Mouse (Mus musculus) embryonic facial prominence, embryonic 13.5 days (tissue): ENCODE data around the gene Ms4a6c. TPM values are rescaled to one million over a fixed set of nuclear protein-coding genes. Genes with fewer than 3 reads are reported as not detected.
"Not testable (repeated sequence)": the region's sequence is repeated elsewhere in the genome, so short reads cannot be mapped to it uniquely, and the experiment has no call there.

Experiments
- ATAC-seq: fragments of 200-750 bp; cut with Nextera tagmentation; 2 replicates; pipeline ENCODE4 v1.8.0; 2017; ENCODE audit warnings: low read depth; ENCODE audit not compliant: insufficient number of reproducible peaks, insufficient read depth, low FRiP score, low TSS enrichment
- H3K27ac ChIP-seq: fragments of 300-500 bp; sonication (generic); 2 replicates; pipeline ENCODE4 v1.5.1; 2015; ENCODE audit warnings: moderate library complexity, mild to moderate bottlenecking, inconsistent platforms
- H3K27me3 ChIP-seq: fragments of 300-500 bp; sonication (generic); 2 replicates; pipeline ENCODE4 v1.6.1; 2015; ENCODE audit warnings: mild to moderate bottlenecking, inconsistent platforms
- H3K36me3 ChIP-seq: fragments of 300-500 bp; sonication (generic); 2 replicates; pipeline ENCODE4 v1.6.1; 2015; ENCODE audit warnings: mild to moderate bottlenecking, inconsistent platforms
- H3K4me1 ChIP-seq: fragments of 300-500 bp; sonication (generic); 2 replicates; pipeline ENCODE4 v1.6.1; 2015; ENCODE audit warnings: inconsistent platforms
- H3K4me2 ChIP-seq: fragments of 300-500 bp; sonication (generic); 2 replicates; pipeline ENCODE4 v1.6.1; 2015; ENCODE audit warnings: moderate library complexity, mild to moderate bottlenecking, inconsistent platforms
- H3K4me3 ChIP-seq: fragments of 300-500 bp; sonication (generic); 2 replicates; pipeline ENCODE4 v1.5.1; 2015; ENCODE audit warnings: mild to moderate bottlenecking, inconsistent platforms
- H3K9ac ChIP-seq: fragments of 300-500 bp; sonication (generic); 2 replicates; pipeline ENCODE4 v1.6.1; 2015; ENCODE audit warnings: mild to moderate bottlenecking, inconsistent platforms
- H3K9me3 ChIP-seq: fragments of 300-500 bp; sonication (generic); 2 replicates; pipeline ENCODE4 v1.6.1; 2016; ENCODE audit warnings: inconsistent platforms
- WGBS: fragments of 180-500 bp; shearing (Covaris S2); methylation state at CpG from one replicate; pipeline ENCODE4 v1.1.7; 2015; ENCODE audit warnings: mixed read lengths; 5-methylcytosine and 5-hydroxymethylcytosine counted together
- polyA plus RNA-seq: library from polyadenylated mRNA; unstranded; fragments of >200 nt; fragmentation: Nextera tagmentation; extraction: Ambion mirVana; gene quantifications from 2 replicates; pipeline ENCODE4 v1.2.1, GENCODE M21; 2015

Gene Ms4a6c
- polyA plus RNA-seq, 1 experiment from 2014 or later: 5.4 TPM

- H3K4me2 ChIP-seq: no peak overlapping the region
- no peak overlapping the region for H3K4me3 ChIP-seq
- no peaks in the 10 kb centered on the region for H3K9me3 ChIP-seq
- H3K4me1 ChIP-seq: no peaks in the 10 kb centered on the region
- ATAC-seq: no peak
- WGBS: 73% methylated on average over 1 of the region's 1 CpGs
- H3K27me3 ChIP-seq: no peaks in the 10 kb centered on the region
- H3K36me3 ChIP-seq: no peaks in the 10 kb centered on the region
- no peak overlapping the region for H3K27ac ChIP-seq
- no peak overlapping the region for H3K9ac ChIP-seq
These were observed 35.7 kb downstream of the Ms4a6c start for GRCm38 (mm10) chr19:11504857-11505256.

GRCm38 (mm10) chr19:11513458-11513857, 44.3 kb downstream of the Ms4a6c start:
- no peaks in the 10 kb centered on the region for H3K4me1 ChIP-seq
- 50% methylated on average over 1 of the region's 1 CpGs for WGBS
- H3K27ac ChIP-seq: no peak overlapping the region
- H3K9ac ChIP-seq: no peak overlapping the region
- H3K27me3 ChIP-seq: no peaks in the 10 kb centered on the region
- ATAC-seq: no peak
- H3K36me3 ChIP-seq: no peaks in the 10 kb centered on the region
- no peaks in the 10 kb centered on the region for H3K9me3 ChIP-seq
- H3K4me3 ChIP-seq: no peak overlapping the region
- no peak overlapping the region for H3K4me2 ChIP-seq

- no peaks in the 10 kb centered on the region for H3K36me3 ChIP-seq
- H3K4me2 ChIP-seq: no peak within 1 kb of the TSS
- ATAC-seq: no peak
- no peaks in the 10 kb centered on the region for H3K27me3 ChIP-seq
- no peaks in the 10 kb centered on the region for H3K4me1 ChIP-seq
- H3K9me3 ChIP-seq: no peaks in the 10 kb centered on the region
- no peak within 1 kb of the TSS for H3K27ac ChIP-seq
- no peak within 1 kb of the TSS for H3K4me3 ChIP-seq
- no peak within 1 kb of the TSS for H3K9ac ChIP-seq
These were observed 47.1 kb downstream of the Ms4a6c start, which contains the start of gene Ms4a6b for GRCm38 (mm10) chr19:11516246-11516645. TSS of gene Ms4a6b (plus strand) at chr19:11516512.

GRCm38 (mm10) chr19:11516845-11517244, 47.7 kb downstream of the Ms4a6c start:
- H3K27me3 ChIP-seq: no peaks in the 10 kb centered on the region
- no peak overlapping the region for H3K9ac ChIP-seq
- H3K4me1 ChIP-seq: no peaks in the 10 kb centered on the region
- no peak overlapping the region for H3K27ac ChIP-seq
- ATAC-seq: no peak
- WGBS: 74% methylated on average over 4 of the region's 4 CpGs
- no peak overlapping the region for H3K4me3 ChIP-seq
- no peaks in the 10 kb centered on the region for H3K9me3 ChIP-seq
- H3K36me3 ChIP-seq: no peaks in the 10 kb centered on the region
- H3K4me2 ChIP-seq: no peak overlapping the region

- ATAC-seq, H3K4me3 ChIP-seq, H3K9me3 ChIP-seq, H3K27me3 ChIP-seq, H3K9ac ChIP-seq, H3K4me1 ChIP-seq, H3K36me3 ChIP-seq, H3K4me2 ChIP-seq, H3K27ac ChIP-seq: not testable (repeated sequence)
- WGBS: 46% methylated on average over 1 of the region's 1 CpGs
These were observed 48.2 kb downstream of the Ms4a6c start for GRCm38 (mm10) chr19:11517373-11517772.

GRCm38 (mm10) chr19:11518356-11518755, 49.2 kb downstream of the Ms4a6c start:
- not testable (repeated sequence) for H3K4me1 ChIP-seq, H3K27ac ChIP-seq
- WGBS: 86% methylated on average over 2 of the region's 2 CpGs

GRCm38 (mm10) chr19:11520146-11520545, 51.0 kb downstream of the Ms4a6c start:
- Histone ChIP-seq H3K4me3 (no peak overlapping the region), H3K27ac (no peak overlapping the region), H3K4me1 (no peaks in the 10 kb centered on the region), H3K9ac (no peak overlapping the region), H3K36me3 (no peaks in the 10 kb centered on the region), H3K27me3 (no peaks in the 10 kb centered on the region), H3K9me3 (no peaks in the 10 kb centered on the region), H3K4me2 (no peak overlapping the region)
- WGBS: 79% methylated on average over 3 of the region's 3 CpGs
- ATAC-seq: no peak

More at GRCm38 (mm10) chr19:11518356-11518755, 49.2 kb downstream of the Ms4a6c start:
- not testable (repeated sequence) for ATAC-seq, H3K9ac ChIP-seq, H3K4me3 ChIP-seq, H3K27me3 ChIP-seq, H3K36me3 ChIP-seq, H3K4me2 ChIP-seq, H3K9me3 ChIP-seq

Other genes with a start within 250 kb of the Ms4a6c start
- gene Ms4a12, start 236.9 kb upstream of the Ms4a6c start, polyA plus RNA-seq: not detected in 2 replicates
- gene Ms4a1, start 203.1 kb upstream of the Ms4a6c start, polyA plus RNA-seq: not detected in 2 replicates
- gene Ms4a5, start 185.5 kb upstream of the Ms4a6c start, polyA plus RNA-seq: not detected in 2 replicates
- not detected in 2 replicates for gene Ms4a14, start 154.9 kb upstream of the Ms4a6c start, polyA plus RNA-seq
- 3.2 and 3.5 TPM in 2 replicates for gene Ms4a7, start 133.2 kb upstream of the Ms4a6c start, polyA plus RNA-seq
- 3.2 and 4.6 TPM in 2 replicates for gene Ms4a4a, start 93.8 kb upstream of the Ms4a6c start, polyA plus RNA-seq
- 0.52 and 0.59 TPM in 2 replicates for gene Ms4a4c, start 64.6 kb upstream of the Ms4a6c start, polyA plus RNA-seq
- 0.13 TPM in 1 of 2 replicates, not detected in the other for gene Ms4a4b, start 25.8 kb upstream of the Ms4a6c start, polyA plus RNA-seq
- not detected in 2 replicates for gene Gm8369, start 16.6 kb downstream of the Ms4a6c start, polyA plus RNA-seq
- 5.8 TPM in 2 replicates for gene Ms4a6b, start 47.1 kb downstream of the Ms4a6c start, polyA plus RNA-seq
- 0.17 and 0.31 TPM in 2 replicates for gene Ms4a4d, start 67.4 kb downstream of the Ms4a6c start, polyA plus RNA-seq
- gene Ms4a6d, start 135.5 kb downstream of the Ms4a6c start, polyA plus RNA-seq: 2.8 and 4.0 TPM in 2 replicates
- gene Ms4a2, start 154.4 kb downstream of the Ms4a6c start, polyA plus RNA-seq: 0.32 and 0.49 TPM in 2 replicates
- gene Ms4a3, start 171.5 kb downstream of the Ms4a6c start, polyA plus RNA-seq: 0.28 TPM in 1 of 2 replicates, not detected in the other
- gene Oosp2, start 191.2 kb downstream of the Ms4a6c start, polyA plus RNA-seq: not detected in 2 replicates
- not detected in 2 replicates for gene Oosp1, start 221.8 kb downstream of the Ms4a6c start, polyA plus RNA-seq
- gene Oosp3, start 227.7 kb downstream of the Ms4a6c start, polyA plus RNA-seq: not detected in 2 replicates